Mouse (Mus musculus) testis, adult 2 months (tissue): ENCODE results near the gene Arhgef39. TPM values are rescaled to one million over a fixed set of nuclear protein-coding genes. Genes with fewer than 3 reads are reported as not detected.

Experiments used
- H3K27ac ChIP-seq: fragments of 200-500 bp; 2 replicates; pipeline ENCODE4 v1.5.1; 2012; ENCODE audit warnings: low read depth, low read length; ENCODE audit not compliant: control insufficient read depth, insufficient read depth
- H3K27me3 ChIP-seq: fragments of 200-500 bp; 2 replicates; pipeline ENCODE4 v1.6.1; 2012; ENCODE audit warnings: mild to moderate bottlenecking, low read length, moderate library complexity; ENCODE audit not compliant: control insufficient read depth, insufficient read depth
- H3K36me3 ChIP-seq: fragments of 200-500 bp; 2 replicates; pipeline ENCODE4 v1.6.1; 2012; ENCODE audit warnings: mild to moderate bottlenecking, low read length; ENCODE audit not compliant: control insufficient read depth, insufficient read depth
- H3K4me1 ChIP-seq: fragments of 200-500 bp; 2 replicates; pipeline ENCODE4 v1.6.1; 2012; ENCODE audit warnings: low read length; ENCODE audit not compliant: control insufficient read depth, insufficient read depth
- H3K4me3 ChIP-seq: fragments of 200-500 bp; 2 replicates; pipeline ENCODE4 v1.5.1; 2012; ENCODE audit warnings: low read depth, mild to moderate bottlenecking, low read length, moderate library complexity, mixed read lengths; ENCODE audit not compliant: control insufficient read depth
- CTCF ChIP-seq: fragments of 200-500 bp; IDR thresholded peaks from 2 replicates; pipeline ENCODE4 v1.5.1; 2012; ENCODE audit warnings: low read depth, mild to moderate bottlenecking, inconsistent platforms, low read length, moderate library complexity; ENCODE audit not compliant: control insufficient read depth, insufficient read depth, insufficient replicate concordance
- POLR2A ChIP-seq: fragments of 200-500 bp; IDR thresholded peaks from 2 replicates; pipeline ENCODE4 v1.6.1; 2012; ENCODE audit warnings: low read depth, mild to moderate bottlenecking, inconsistent platforms, low read length, moderate library complexity; ENCODE audit not compliant: control insufficient read depth
- polyA plus RNA-seq: library from polyadenylated mRNA; depleted of rRNA; stranded (reverse); fragments of >200 nt; gene quantifications from 2 replicates; pipeline ENCODE4 v1.2.3, GENCODE M21; 2012; rRNA removed

Gene Arhgef39
- polyA plus RNA-seq, 1 experiment: 26.6 TPM

- TF ChIP-seq POLR2A: no peak
- TF ChIP-seq CTCF: no peak
- Histone ChIP-seq H3K27me3 (no peaks in the 10 kb centered on the region), H3K36me3 (no peaks in the 10 kb centered on the region; the same call in none of the 2 replicates), H3K4me3 (no peak overlapping the region), H3K4me1 (peaks cover 8% of the 10 kb centered on the region), H3K27ac (no peak overlapping the region)
Observed at GRCm38 (mm10) chr4:43447251-43447650, 52.2 kb downstream of the Arhgef39 start.

Other genes starting within 250 kb of the Arhgef39 start
- 23.5 and 27.9 TPM in 2 replicates for gene Atp8b5, start 232.5 kb downstream of the Arhgef39 start, polyA plus RNA-seq
- gene Rusc2, start 117.7 kb downstream of the Arhgef39 start, polyA plus RNA-seq: 24.1 and 30.0 TPM in 2 replicates
- 1.6 and 2.2 TPM in 2 replicates for gene Fam166b, start 70.6 kb downstream of the Arhgef39 start, polyA plus RNA-seq
- gene Tesk1, start 57.8 kb downstream of the Arhgef39 start, polyA plus RNA-seq: 935 and 983 TPM in 2 replicates
- gene Cd72, start 45.1 kb downstream of the Arhgef39 start, polyA plus RNA-seq: 0.34 and 0.63 TPM in 2 replicates
- not detected in 2 replicates for gene Sit1, start 16.0 kb downstream of the Arhgef39 start, polyA plus RNA-seq
- 33.5 and 46.6 TPM in 2 replicates for gene Ccdc107, start 6.8 kb downstream of the Arhgef39 start, polyA plus RNA-seq
- gene Car9, start 7.3 kb upstream of the Arhgef39 start, polyA plus RNA-seq: 0.07 and 0.38 TPM in 2 replicates
- gene Tpm2, start 24.1 kb upstream of the Arhgef39 start, polyA plus RNA-seq: 6.0 and 22.9 TPM in 2 replicates
- gene Creb3, start 62.6 kb upstream of the Arhgef39 start, polyA plus RNA-seq: 27.9 and 35.0 TPM in 2 replicates
- 44.9 and 51.8 TPM in 2 replicates for gene Tln1, start 63.0 kb upstream of the Arhgef39 start, polyA plus RNA-seq
- gene Rgp1, start 79.0 kb upstream of the Arhgef39 start, polyA plus RNA-seq: 36.8 and 37.6 TPM in 2 replicates
- 61.0 and 65.0 TPM in 2 replicates for gene Gba2, start 79.2 kb upstream of the Arhgef39 start, polyA plus RNA-seq
- 0.83 and 1.1 TPM in 2 replicates for gene Msmp, start 84.8 kb upstream of the Arhgef39 start, polyA plus RNA-seq
- 2.6 and 4.0 TPM in 2 replicates for gene Npr2, start 132.2 kb upstream of the Arhgef39 start, polyA plus RNA-seq
- 112 and 124 TPM in 2 replicates for gene Spag8, start 153.9 kb upstream of the Arhgef39 start, polyA plus RNA-seq
- gene Hint2, start 156.8 kb upstream of the Arhgef39 start, polyA plus RNA-seq: 11.6 and 14.3 TPM in 2 replicates
- gene Tmem8b, start 169.3 kb upstream of the Arhgef39 start, polyA plus RNA-seq: 55.7 and 59.7 TPM in 2 replicates
- gene Fam221b, start 169.4 kb upstream of the Arhgef39 start, polyA plus RNA-seq: 182 and 185 TPM in 2 replicates
- not detected in 2 replicates for gene Olfr70, start 201.1 kb upstream of the Arhgef39 start, polyA plus RNA-seq
- gene Olfr71, start 210.6 kb upstream of the Arhgef39 start, polyA plus RNA-seq: not detected in 2 replicates
- gene Hrct1, start 227.5 kb upstream of the Arhgef39 start, polyA plus RNA-seq: 0.62 and 0.73 TPM in 2 replicates
- 3.0 and 4.6 TPM in 2 replicates for gene Spaar, start 230.3 kb upstream of the Arhgef39 start, polyA plus RNA-seq